Mouse (Mus musculus) midbrain, embryonic 13.5 days (tissue): ENCODE results near the gene Dolpp1. TPM values are rescaled to one million over a fixed set of nuclear protein-coding genes. Genes with fewer than 3 reads are reported as not detected.

ENCODE experiments used
- ATAC-seq: fragments of 200-750 bp; cut with Nextera tagmentation; 2 replicates; pipeline ENCODE4 v1.8.0; 2017; ENCODE audit warnings: mild to moderate bottlenecking, moderate TSS enrichment, moderate library complexity
- H3K27ac ChIP-seq: fragments of 300-500 bp; sonication (generic); 2 replicates; pipeline ENCODE4 v1.5.1; 2015; ENCODE audit warnings: inconsistent platforms, mild to moderate bottlenecking, moderate library complexity
- H3K27me3 ChIP-seq: fragments of 300-500 bp; sonication (generic); 2 replicates; pipeline ENCODE4 v1.6.1; 2015; ENCODE audit warnings: mild to moderate bottlenecking, inconsistent platforms
- H3K36me3 ChIP-seq: fragments of 300-500 bp; sonication (generic); 2 replicates; pipeline ENCODE4 v1.6.1; 2015; ENCODE audit warnings: mild to moderate bottlenecking, inconsistent platforms
- H3K4me1 ChIP-seq: fragments of 300-500 bp; sonication (generic); replicated peaks from 2 replicates; pipeline ENCODE4 v1.6.1; 2015; ENCODE audit warnings: inconsistent platforms
- H3K4me2 ChIP-seq: fragments of 300-500 bp; sonication (generic); replicated peaks from 2 replicates; pipeline ENCODE4 v1.6.1; 2015; ENCODE audit warnings: moderate library complexity, mild to moderate bottlenecking, inconsistent platforms
- H3K4me3 ChIP-seq: fragments of 300-500 bp; sonication (generic); replicated peaks from 2 replicates; pipeline ENCODE4 v1.5.1; 2015; ENCODE audit warnings: mild to moderate bottlenecking, inconsistent platforms
- H3K9ac ChIP-seq: fragments of 300-500 bp; sonication (generic); replicated peaks from 2 replicates; pipeline ENCODE4 v1.6.1; 2015; ENCODE audit warnings: mild to moderate bottlenecking, inconsistent platforms
- H3K9me3 ChIP-seq: fragments of 300-500 bp; sonication (generic); 2 replicates; pipeline ENCODE4 v1.6.1; 2016; ENCODE audit warnings: mild to moderate bottlenecking, inconsistent platforms
- WGBS: fragments of 180-500 bp; shearing (Covaris S2); methylation state at CpG from one replicate; pipeline ENCODE4 v1.1.7; 2015; 5-methylcytosine and 5-hydroxymethylcytosine counted together
- polyA plus RNA-seq: library from polyadenylated mRNA; unstranded; fragments of >200 nt; fragmentation: Nextera tagmentation; extraction: Ambion mirVana; gene quantifications from 2 replicates; pipeline ENCODE4 v1.2.1, GENCODE M21; 2015

Gene Dolpp1
- polyA plus RNA-seq, 1 experiment from 2014 or later: 54.7 TPM

DNA sequence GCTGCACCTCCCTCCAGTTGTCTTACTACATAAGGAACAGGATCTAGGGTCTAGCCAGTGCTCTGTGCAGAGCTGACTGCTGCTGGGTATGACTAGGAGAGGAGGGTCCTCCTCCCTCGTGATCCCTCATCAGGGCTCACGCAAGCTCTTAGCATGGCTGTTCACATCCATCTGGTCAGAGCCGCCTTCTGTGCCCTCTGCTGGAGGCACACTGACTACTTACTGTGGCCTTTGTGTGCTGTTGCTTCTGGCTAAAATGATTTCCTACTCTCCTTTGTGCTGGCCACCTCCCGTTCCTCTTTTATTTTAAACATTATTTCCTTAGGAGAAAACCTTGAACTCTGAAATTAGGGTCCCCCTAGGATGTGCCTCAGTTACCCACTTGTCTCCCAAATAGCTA is 44.8 kb downstream of the Dolpp1 start:
- Histone ChIP-seq H3K9ac (no peak overlapping the region), H3K36me3 (peaks cover 67% of the 10 kb centered on the region), H3K9me3 (no peaks in the 10 kb centered on the region), H3K27ac (no peak overlapping the region), H3K4me2 (no peak overlapping the region), H3K4me3 (no peak overlapping the region), H3K27me3 (no peaks in the 10 kb centered on the region), H3K4me1 (peaks cover 20% of the 10 kb centered on the region)
- ATAC-seq: no peak
- WGBS: 90% methylated on average over 4 of the region's 4 CpGs

GRCm38 (mm10) chr2:30437791-30438190 is 45.7 kb downstream of the Dolpp1 start:
- H3K4me3 ChIP-seq: no peak overlapping the region
- 84% methylated on average over 4 of the region's 4 CpGs for WGBS
- H3K4me2 ChIP-seq: no peak overlapping the region
- peaks cover 57% of the 10 kb centered on the region for H3K36me3 ChIP-seq
- ATAC-seq: no peak
- H3K9me3 ChIP-seq: no peaks in the 10 kb centered on the region
- H3K27me3 ChIP-seq: no peaks in the 10 kb centered on the region
- H3K9ac ChIP-seq: no peak overlapping the region
- peaks cover 30% of the 10 kb centered on the region for H3K4me1 ChIP-seq
- H3K27ac ChIP-seq: no peak overlapping the region

DNA sequence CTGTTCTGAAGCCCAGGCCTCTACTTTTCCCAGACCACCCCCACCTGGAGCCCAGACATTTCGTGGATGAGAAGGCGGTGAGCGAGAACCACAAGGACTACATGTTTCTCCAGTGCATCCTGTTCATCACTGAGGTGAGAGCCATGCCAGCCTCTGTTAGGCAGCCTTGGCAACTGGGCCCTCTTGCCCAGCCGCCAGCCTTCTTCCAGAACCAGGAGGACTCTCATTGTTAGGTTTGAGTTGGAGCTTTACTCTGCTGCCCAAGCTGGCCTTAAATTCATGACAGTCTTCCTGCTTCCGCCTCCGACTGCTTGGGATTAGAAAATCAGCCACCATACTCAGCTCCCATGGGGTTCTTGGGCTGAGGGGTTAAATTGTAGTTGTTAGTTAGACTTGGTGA is 47.6 kb downstream of the Dolpp1 start:
- Histone ChIP-seq H3K4me1 (peaks cover 41% of the 10 kb centered on the region), H3K27ac (peak overlapping the region; percentile 97; the same call in 1 of the 2 replicates), H3K36me3 (peaks cover 57% of the 10 kb centered on the region), H3K4me3 (no peak overlapping the region), H3K27me3 (no peaks in the 10 kb centered on the region), H3K9ac (no peak overlapping the region), H3K9me3 (no peaks in the 10 kb centered on the region), H3K4me2 (no peak overlapping the region)
- WGBS: 91% methylated on average over 6 of the region's 6 CpGs
- ATAC-seq: no peak

DNA sequence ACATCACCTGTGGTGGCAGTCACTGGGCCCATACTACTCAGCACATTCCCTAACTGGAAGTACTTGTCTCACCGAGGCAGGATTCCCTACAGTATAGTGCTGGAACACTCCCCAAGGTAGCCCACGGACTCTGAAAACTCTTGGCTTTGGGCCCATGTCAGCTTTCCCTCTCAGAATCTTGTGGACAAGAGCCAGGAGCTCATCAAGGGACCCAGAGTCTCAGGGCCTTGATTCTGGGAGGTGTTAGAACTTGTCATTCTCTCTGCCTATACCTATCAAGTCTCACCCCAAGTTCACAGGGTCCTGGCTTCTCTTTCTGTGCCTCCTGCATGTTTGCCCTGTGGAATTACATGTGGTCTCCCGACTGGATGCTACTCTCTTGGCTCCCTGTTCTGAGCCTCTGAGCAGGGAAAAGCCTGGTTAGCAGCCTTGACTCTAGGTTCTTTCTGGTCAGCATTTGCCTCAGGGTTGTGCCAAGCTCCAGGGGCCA is 48.2 kb downstream of the Dolpp1 start:
- peaks cover 59% of the 10 kb centered on the region for H3K36me3 ChIP-seq
- no peak for ATAC-seq
- H3K9me3 ChIP-seq: no peaks in the 10 kb centered on the region
- 60% methylated on average over 3 of the region's 3 CpGs for WGBS
- no peaks in the 10 kb centered on the region for H3K27me3 ChIP-seq
- H3K9ac ChIP-seq: peak overlapping the region; percentile 41; the same call in 1 of the 2 replicates
- no peak overlapping the region for H3K4me3 ChIP-seq
- H3K4me2 ChIP-seq: no peak overlapping the region
- H3K4me1 ChIP-seq: peaks cover 46% of the 10 kb centered on the region
- peak overlapping the region; percentile 97 for H3K27ac ChIP-seq

GRCm38 (mm10) chr2:30440701-30441517 is 48.9 kb downstream of the Dolpp1 start:
- Histone ChIP-seq H3K9ac (peak overlapping the region; percentile 57), H3K9me3 (no peaks in the 10 kb centered on the region), H3K4me1 (peaks cover 52% of the 10 kb centered on the region), H3K4me3 (no peak overlapping the region), H3K27ac (peak overlapping the region; percentile 97), H3K36me3 (peaks cover 62% of the 10 kb centered on the region), H3K27me3 (no peaks in the 10 kb centered on the region), H3K4me2 (peak overlapping the region; percentile 39)
- WGBS: 22% methylated on average over 12 of the region's 12 CpGs
- peak; percentile 61 for ATAC-seq

DNA sequence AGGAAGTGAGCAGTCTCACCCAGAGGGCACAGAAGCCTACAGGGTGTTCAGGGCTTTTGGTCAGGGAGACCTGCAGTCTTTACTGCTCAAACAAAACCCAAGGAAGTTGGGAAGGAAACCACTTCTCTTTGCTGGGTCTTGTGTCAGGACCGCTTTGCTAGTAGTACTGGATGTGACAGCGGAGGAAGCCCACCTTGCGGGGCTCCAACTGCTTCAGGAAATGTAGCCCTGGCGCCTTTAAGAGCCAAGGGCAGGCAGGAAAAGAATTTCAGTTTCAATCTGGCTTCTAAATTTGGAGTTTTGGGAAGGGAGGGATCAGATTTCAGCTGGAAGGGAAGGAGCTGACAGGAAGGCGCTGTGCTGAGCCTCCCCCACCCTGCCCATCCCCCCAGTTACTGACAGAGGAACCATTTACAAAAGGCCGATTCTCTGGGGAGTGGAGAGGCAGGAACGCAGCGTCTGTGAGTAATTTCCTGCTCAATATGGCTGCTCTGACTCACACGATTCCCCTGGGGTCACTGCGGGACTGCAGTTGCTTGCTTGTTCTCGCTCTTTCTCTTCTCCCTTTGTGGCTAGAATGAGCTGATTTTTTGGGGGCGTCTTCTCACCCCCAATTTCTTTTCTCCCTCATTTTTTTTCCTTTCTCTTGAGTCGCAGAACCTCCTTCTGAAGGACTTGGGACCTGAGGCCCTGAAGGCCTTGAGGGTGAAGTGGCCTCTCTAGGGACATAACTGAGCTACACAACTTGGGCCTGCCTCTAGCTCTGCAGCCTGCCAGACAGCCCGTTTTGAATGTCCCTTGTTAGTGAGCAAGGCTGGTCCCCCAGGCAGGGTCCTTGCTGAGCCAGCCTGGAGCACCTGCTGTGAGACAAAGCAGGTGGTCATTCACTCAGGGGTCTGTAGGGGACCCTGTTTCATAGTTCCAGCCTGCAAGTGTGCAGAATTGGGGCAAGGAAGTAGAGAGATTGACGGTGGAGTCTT is 49.8 kb downstream of the Dolpp1 start:
- Histone ChIP-seq H3K36me3 (peaks cover 71% of the 10 kb centered on the region), H3K27ac (peak overlapping the region; percentile 97), H3K4me2 (peak overlapping the region; percentile 39), H3K27me3 (no peaks in the 10 kb centered on the region), H3K9me3 (no peaks in the 10 kb centered on the region), H3K4me3 (peak overlapping the region; percentile 7), H3K9ac (peak overlapping the region; percentile 57), H3K4me1 (peaks cover 52% of the 10 kb centered on the region)
- WGBS: 3% methylated on average over 15 of the region's 15 CpGs
- peak; percentile 62 for ATAC-seq

DNA sequence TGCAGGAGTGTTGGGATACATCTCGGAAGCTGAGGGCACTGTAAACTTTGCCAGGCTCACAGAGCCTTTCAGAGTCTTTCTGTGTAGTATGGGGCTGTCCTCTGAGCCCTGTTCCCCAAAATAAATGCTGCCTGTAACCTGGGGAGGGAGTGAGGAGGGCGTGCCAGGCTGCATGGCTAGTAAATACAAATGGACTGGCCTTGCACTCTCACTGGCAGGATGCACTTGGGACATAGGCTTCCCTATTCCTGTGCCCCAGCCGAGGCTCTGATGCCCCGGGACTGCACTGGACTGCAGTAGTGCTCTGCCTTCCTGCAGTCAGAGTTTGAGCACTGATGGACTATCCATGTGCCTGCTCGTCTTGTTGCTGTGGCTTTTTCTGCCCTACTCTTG is 50.4 kb downstream of the Dolpp1 start:
- 63% methylated on average over 5 of the region's 5 CpGs for WGBS
- H3K9ac ChIP-seq: peak overlapping the region; percentile 57
- no peaks in the 10 kb centered on the region for H3K27me3 ChIP-seq
- no peaks in the 10 kb centered on the region for H3K9me3 ChIP-seq
- no peak for ATAC-seq
- H3K4me3 ChIP-seq: no peak overlapping the region
- H3K27ac ChIP-seq: peak overlapping the region; percentile 97
- peaks cover 52% of the 10 kb centered on the region for H3K4me1 ChIP-seq
- peaks cover 73% of the 10 kb centered on the region for H3K36me3 ChIP-seq
- peak overlapping the region; percentile 39; the same call in 1 of the 2 replicates for H3K4me2 ChIP-seq

DNA sequence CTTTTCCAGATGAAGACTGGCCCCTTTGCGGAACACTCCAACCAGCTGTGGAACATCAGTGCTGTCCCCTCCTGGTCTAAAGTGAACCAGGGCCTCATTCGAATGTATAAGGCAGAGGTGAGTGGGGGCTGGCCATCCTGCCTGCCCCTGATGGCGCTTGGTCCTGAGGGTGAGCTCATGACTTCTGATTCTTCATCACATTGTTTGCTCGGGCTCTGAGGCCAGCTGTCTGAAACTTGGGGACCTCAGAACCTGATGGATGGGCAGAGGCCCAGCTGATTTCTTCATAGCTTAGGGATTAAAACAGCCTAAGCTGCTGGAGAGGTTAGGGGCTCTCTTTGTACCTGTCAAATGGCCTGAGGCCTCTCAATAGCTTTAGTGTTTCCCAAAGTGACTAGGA is 51.2 kb downstream of the Dolpp1 start:
- no peak overlapping the region for H3K4me3 ChIP-seq
- no peak for ATAC-seq
- H3K27me3 ChIP-seq: no peaks in the 10 kb centered on the region
- peak overlapping the region; percentile 57 for H3K9ac ChIP-seq
- peaks cover 52% of the 10 kb centered on the region for H3K4me1 ChIP-seq
- WGBS: 61% methylated on average over 4 of the region's 4 CpGs
- peak overlapping the region; percentile 97 for H3K27ac ChIP-seq
- no peak overlapping the region for H3K4me2 ChIP-seq
- no peaks in the 10 kb centered on the region for H3K9me3 ChIP-seq
- peaks cover 71% of the 10 kb centered on the region for H3K36me3 ChIP-seq

GRCm38 (mm10) chr2:30444006-30444405 is 52.0 kb downstream of the Dolpp1 start:
- H3K27me3 ChIP-seq: no peaks in the 10 kb centered on the region
- WGBS: 90% methylated on average over 5 of the region's 5 CpGs
- no peaks in the 10 kb centered on the region for H3K9me3 ChIP-seq
- 0 out of 2 replicates have a peak overlapping the region, but pooled peaks have one; percentile 48 for H3K27ac ChIP-seq
- no peak overlapping the region for H3K4me3 ChIP-seq
- no peak overlapping the region for H3K4me2 ChIP-seq
- H3K36me3 ChIP-seq: peaks cover 70% of the 10 kb centered on the region
- no peak overlapping the region for H3K9ac ChIP-seq
- no peak for ATAC-seq
- H3K4me1 ChIP-seq: peaks cover 52% of the 10 kb centered on the region

DNA sequence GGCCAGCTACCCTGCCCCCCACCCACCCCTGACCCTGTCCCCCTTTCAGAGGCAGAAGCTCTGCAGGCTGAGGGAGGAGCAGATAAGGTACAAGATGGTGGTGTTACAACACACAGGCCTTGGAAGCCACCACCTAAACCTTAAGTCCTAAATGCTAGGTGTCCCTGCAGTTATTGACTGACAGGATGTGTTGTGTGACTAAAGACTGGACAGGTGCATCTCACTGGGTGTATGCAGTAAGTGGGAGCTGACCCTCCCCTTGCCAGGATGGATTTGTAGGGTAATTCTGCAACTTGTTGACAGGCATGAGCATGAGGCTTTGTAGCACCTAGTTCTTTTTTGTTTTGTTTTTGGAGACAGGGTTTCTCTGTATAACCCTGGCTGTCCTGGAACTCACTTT is 52.4 kb downstream of the Dolpp1 start:
- H3K36me3 ChIP-seq: peaks cover 70% of the 10 kb centered on the region
- ATAC-seq: no peak
- no peak overlapping the region for H3K4me2 ChIP-seq
- 0 out of 2 replicates have a peak overlapping the region, but pooled peaks have one; percentile 53 for H3K27ac ChIP-seq
- H3K27me3 ChIP-seq: no peaks in the 10 kb centered on the region
- H3K4me1 ChIP-seq: peaks cover 52% of the 10 kb centered on the region
- no peaks in the 10 kb centered on the region for H3K9me3 ChIP-seq
- H3K4me3 ChIP-seq: no peak overlapping the region
- no peak overlapping the region for H3K9ac ChIP-seq

DNA sequence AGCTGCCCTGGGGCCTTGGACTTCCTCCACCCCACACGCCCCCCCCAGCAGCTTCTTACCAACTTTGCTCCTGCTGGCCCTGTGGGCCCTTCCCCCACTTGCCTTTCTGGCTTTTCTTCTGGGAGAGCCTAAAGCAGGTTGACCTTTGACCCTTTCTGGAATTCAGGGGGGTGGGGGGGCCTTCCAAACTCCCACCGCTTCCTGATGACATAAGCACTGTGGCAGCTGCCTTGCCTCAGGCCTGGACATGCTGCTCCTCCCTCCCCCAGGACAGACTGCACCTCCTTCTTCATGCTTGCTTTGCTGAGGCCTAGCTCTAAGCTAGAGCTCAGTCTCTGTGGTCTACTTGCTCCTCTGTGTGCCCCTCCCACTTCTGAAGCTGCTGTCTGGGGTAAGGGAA is 53.3 kb downstream of the Dolpp1 start:
- no peak for ATAC-seq
- Histone ChIP-seq H3K9ac (peak overlapping the region; percentile 44; the same call in 1 of the 2 replicates), H3K27ac (peak overlapping the region; percentile 53), H3K36me3 (peaks cover 71% of the 10 kb centered on the region), H3K4me1 (peaks cover 47% of the 10 kb centered on the region), H3K9me3 (no peaks in the 10 kb centered on the region), H3K4me3 (no peak overlapping the region), H3K27me3 (no peaks in the 10 kb centered on the region), H3K4me2 (no peak overlapping the region)
- 21% methylated on average over 2 of the region's 2 CpGs for WGBS
